Mouse (Mus musculus): ENCODE measurements around the gene Dgkk. TPM values are rescaled to one million over a fixed set of nuclear protein-coding genes. Genes with fewer than 3 reads are reported as not detected.

Gene Dgkk
- total and polyA plus RNA-seq, 3 experiments, result 0.05 TPM; not detected in 2

GRCm38 (mm10) chrX:6779969-6780539 is 948 bp downstream of the Dgkk start:
- no peaks in the 10 kb centered on the region for H3K36me3 ChIP-seq (replicated peaks)
- no peaks in the 10 kb centered on the region for H3K4me1 ChIP-seq (ENCODE audit: insufficient read depth, low read depth, low read length)
- TF ChIP-seq TAL1 (conservative IDR thresholded peaks at IDR 0.05; ENCODE audit: low read depth, low read length) (no peak), POLR2AphosphoS5 (IDR thresholded peaks at IDR 0.05; ENCODE audit: insufficient replicate concordance, low read depth, low read length) (no peak), GATA2 (IDR thresholded peaks at IDR 0.05; ENCODE audit: borderline replicate concordance, low read depth, low read length) (no peak), CTCF (IDR thresholded peaks at IDR 0.05; ENCODE audit: low read depth, low read length) (no peak), GATA1 (IDR thresholded peaks at IDR 0.05; ENCODE audit: borderline replicate concordance, low read length) (no peak)
- ATAC-seq (ENCODE audit: extremely low read depth, insufficient number of reproducible peaks, low FRiP score, poor library complexity, severe bottlenecking) (no peak), DNase-seq (ENCODE audit: low spot score) (no peak)
- no peaks in the 10 kb centered on the region for H3K27me3 ChIP-seq (ENCODE audit: insufficient read depth, low read length)
- 0 out of 2 replicates have a peak, but pooled peaks cover 3% of the 10 kb centered on the region for H3K9me3 ChIP-seq (replicated peaks)
- H3K4me3 ChIP-seq (ENCODE audit: low read depth, low read length), result no peak overlapping the region

GRCm38 (mm10) chrX:6832553-6832952 is 53.4 kb downstream of the Dgkk start:
- DNase-seq (ENCODE audit: low spot score) (no peak), ATAC-seq (ENCODE audit: extremely low read depth, insufficient number of reproducible peaks, low FRiP score, poor library complexity, severe bottlenecking) (no peak)
- Histone ChIP-seq H3K4me1 (ENCODE audit: insufficient read depth, low read depth, low read length) (no peaks in the 10 kb centered on the region), H3K9me3 (replicated peaks) (no peaks in the 10 kb centered on the region), H3K27me3 (ENCODE audit: insufficient read depth, low read length) (no peaks in the 10 kb centered on the region), H3K4me3 (ENCODE audit: low read depth, low read length) (no peak overlapping the region), H3K36me3 (replicated peaks) (no peaks in the 10 kb centered on the region)
- no peak for TF ChIP-seq CTCF (IDR thresholded peaks at IDR 0.05; ENCODE audit: low read depth, low read length)
- no peak for TF ChIP-seq GATA1 (IDR thresholded peaks at IDR 0.05; ENCODE audit: borderline replicate concordance, low read length)
- no peak for TF ChIP-seq GATA2 (IDR thresholded peaks at IDR 0.05; ENCODE audit: borderline replicate concordance, low read depth, low read length)
- no peak for TF ChIP-seq POLR2AphosphoS5 (IDR thresholded peaks at IDR 0.05; ENCODE audit: insufficient replicate concordance, low read depth, low read length)
- no peak for TF ChIP-seq TAL1 (conservative IDR thresholded peaks at IDR 0.05; ENCODE audit: low read depth, low read length)

- H3K4me1 ChIP-seq (ENCODE audit: insufficient read depth, low read depth, low read length), result no peaks in the 10 kb centered on the region
- TF ChIP-seq GATA1 (IDR thresholded peaks at IDR 0.05; ENCODE audit: borderline replicate concordance, low read length) (no peak), POLR2AphosphoS5 (IDR thresholded peaks at IDR 0.05; ENCODE audit: insufficient replicate concordance, low read depth, low read length) (no peak), CTCF (IDR thresholded peaks at IDR 0.05; ENCODE audit: low read depth, low read length) (no peak), TAL1 (conservative IDR thresholded peaks at IDR 0.05; ENCODE audit: low read depth, low read length) (no peak), GATA2 (IDR thresholded peaks at IDR 0.05; ENCODE audit: borderline replicate concordance, low read depth, low read length) (no peak)
These were observed 74.4 kb downstream of the Dgkk start for GRCm38 (mm10) chrX:6853466-6853865.

GRCm38 (mm10) chrX:6854136-6854535 is 75.0 kb downstream of the Dgkk start:
- Histone ChIP-seq H3K4me3 (ENCODE audit: low read depth, low read length) (no peak overlapping the region), H3K36me3 (replicated peaks) (no peaks in the 10 kb centered on the region), H3K9me3 (replicated peaks) (no peaks in the 10 kb centered on the region), H3K27me3 (ENCODE audit: insufficient read depth, low read length) (no peaks in the 10 kb centered on the region), H3K4me1 (ENCODE audit: insufficient read depth, low read depth, low read length) (no peaks in the 10 kb centered on the region)
- no peak for ATAC-seq (ENCODE audit: extremely low read depth, insufficient number of reproducible peaks, low FRiP score, poor library complexity, severe bottlenecking)
- TF ChIP-seq GATA1 (IDR thresholded peaks at IDR 0.05; ENCODE audit: borderline replicate concordance, low read length) (no peak), TAL1 (conservative IDR thresholded peaks at IDR 0.05; ENCODE audit: low read depth, low read length) (no peak), GATA2 (IDR thresholded peaks at IDR 0.05; ENCODE audit: borderline replicate concordance, low read depth, low read length) (no peak), CTCF (IDR thresholded peaks at IDR 0.05; ENCODE audit: low read depth, low read length) (no peak), POLR2AphosphoS5 (IDR thresholded peaks at IDR 0.05; ENCODE audit: insufficient replicate concordance, low read depth, low read length) (no peak)
- DNase-seq (ENCODE audit: low spot score), result no peak

More at GRCm38 (mm10) chrX:6853466-6853865, 74.4 kb downstream of the Dgkk start:
- DNase-seq (ENCODE audit: low spot score) (no peak), ATAC-seq (ENCODE audit: extremely low read depth, insufficient number of reproducible peaks, low FRiP score, poor library complexity, severe bottlenecking) (no peak)
- no peaks in the 10 kb centered on the region for H3K27me3 ChIP-seq (ENCODE audit: insufficient read depth, low read length)
- H3K4me3 ChIP-seq (ENCODE audit: low read depth, low read length), result no peak overlapping the region
- H3K9me3 ChIP-seq (replicated peaks), result no peaks in the 10 kb centered on the region
- no peaks in the 10 kb centered on the region for H3K36me3 ChIP-seq (replicated peaks)

GRCm38 (mm10) chrX:6893933-6894332 is 114.8 kb downstream of the Dgkk start:
- TF ChIP-seq POLR2AphosphoS5 (IDR thresholded peaks at IDR 0.05; ENCODE audit: insufficient replicate concordance, low read depth, low read length) (no peak), GATA2 (IDR thresholded peaks at IDR 0.05; ENCODE audit: borderline replicate concordance, low read depth, low read length) (no peak), TAL1 (conservative IDR thresholded peaks at IDR 0.05; ENCODE audit: low read depth, low read length) (no peak), GATA1 (IDR thresholded peaks at IDR 0.05; ENCODE audit: borderline replicate concordance, low read length) (no peak), CTCF (IDR thresholded peaks at IDR 0.05; ENCODE audit: low read depth, low read length) (no peak)
- no peak for ATAC-seq (ENCODE audit: extremely low read depth, insufficient number of reproducible peaks, low FRiP score, poor library complexity, severe bottlenecking)
- no peak for DNase-seq (ENCODE audit: low spot score)
- no peaks in the 10 kb centered on the region for H3K4me1 ChIP-seq (ENCODE audit: insufficient read depth, low read depth, low read length)
- H3K36me3 ChIP-seq (replicated peaks), result no peaks in the 10 kb centered on the region
- no peak overlapping the region for H3K4me3 ChIP-seq (ENCODE audit: low read depth, low read length)
- H3K9me3 ChIP-seq (replicated peaks), result no peaks in the 10 kb centered on the region
- H3K27me3 ChIP-seq (ENCODE audit: insufficient read depth, low read length), result no peaks in the 10 kb centered on the region; the same call in 1 of the 2 replicates

GRCm38 (mm10) chrX:6911047-6911446 is 131.9 kb downstream of the Dgkk start:
- Histone ChIP-seq H3K9me3 (replicated peaks) (no peaks in the 10 kb centered on the region), H3K4me1 (ENCODE audit: insufficient read depth, low read depth, low read length) (no peaks in the 10 kb centered on the region), H3K4me3 (ENCODE audit: low read depth, low read length) (no peak overlapping the region), H3K27me3 (ENCODE audit: insufficient read depth, low read length) (no peaks in the 10 kb centered on the region), H3K36me3 (replicated peaks) (no peaks in the 10 kb centered on the region)
- ATAC-seq (ENCODE audit: extremely low read depth, insufficient number of reproducible peaks, low FRiP score, poor library complexity, severe bottlenecking) (no peak), DNase-seq (ENCODE audit: low spot score) (no peak)
- TF ChIP-seq CTCF (IDR thresholded peaks at IDR 0.05; ENCODE audit: low read depth, low read length), result no peak
- no peak for TF ChIP-seq GATA1 (IDR thresholded peaks at IDR 0.05; ENCODE audit: borderline replicate concordance, low read length)
- no peak for TF ChIP-seq GATA2 (IDR thresholded peaks at IDR 0.05; ENCODE audit: borderline replicate concordance, low read depth, low read length)
- no peak for TF ChIP-seq POLR2AphosphoS5 (IDR thresholded peaks at IDR 0.05; ENCODE audit: insufficient replicate concordance, low read depth, low read length)
- TF ChIP-seq TAL1 (conservative IDR thresholded peaks at IDR 0.05; ENCODE audit: low read depth, low read length), result no peak

All from G1E (cell line).